Mouse (Mus musculus) liver, embryonic 14.5 days (tissue): ENCODE data around the gene Poc1a.

Experiments
- CTCF ChIP-seq: IDR thresholded peaks from 2 replicates; pipeline ENCODE4 v1.5.1; 2016; ENCODE audit warnings: antibody characterized with exemption, low read depth, control low read depth
- EP300 ChIP-seq: IDR thresholded peaks from 2 replicates; pipeline ENCODE4 v1.6.1; 2016; ENCODE audit warnings: antibody characterized with exemption, low read depth

DNA sequence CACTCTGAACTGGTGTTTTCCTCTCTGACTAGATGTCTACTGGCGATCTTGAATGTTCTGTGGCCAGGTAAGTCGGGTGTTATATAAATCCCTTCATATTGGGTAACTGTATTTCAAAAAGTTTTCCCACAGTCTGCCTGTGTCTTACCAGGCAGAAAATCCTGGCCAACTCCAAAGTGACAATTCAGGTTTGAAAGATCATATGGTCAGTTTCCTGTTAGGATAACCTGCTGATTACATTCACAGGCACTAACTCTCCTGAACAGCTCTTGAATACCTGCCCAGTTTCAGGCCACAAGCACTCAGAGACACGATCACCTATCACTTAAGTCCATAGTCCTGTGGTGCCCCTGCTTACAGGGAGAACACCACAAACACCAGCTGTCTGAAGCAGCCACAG, 18.8 kb upstream of the Poc1a start:
- no peak for TF ChIP-seq CTCF
- TF ChIP-seq EP300: no peak
